Mouse (Mus musculus) lung, postnatal 14 days (tissue): ENCODE data around the gene Galnt4.

Experiments used
- DNase-seq: peaks from one replicate; pipeline ENCODE4 v3.0.0; 2021

The Galnt4 gene

GRCm38 (mm10) chr10:99107964-99108363, at the start of gene Galnt4:
Gene Galnt4, plus strand, starts transcription at chr10:99108159.
- peak; percentile 83 for DNase-seq

GRCm38 (mm10) chr10:99060588-99060987, 47.4 kb upstream of the Galnt4 start:
- DNase-seq = no peak

- DNase-seq = no peak
Observed at GRCm38 (mm10) chr10:99061418-99061817, 46.5 kb upstream of the Galnt4 start.

GRCm38 (mm10) chr10:99062546-99062945, 45.4 kb upstream of the Galnt4 start:
- DNase-seq = no peak

GRCm38 (mm10) chr10:99076113-99076895, 31.7 kb upstream of the Galnt4 start:
- no peak for DNase-seq

GRCm38 (mm10) chr10:99078621-99079020, 29.3 kb upstream of the Galnt4 start:
- no peak for DNase-seq

GRCm38 (mm10) chr10:99081569-99081990, 26.4 kb upstream of the Galnt4 start:
- no peak for DNase-seq

- DNase-seq = peak; percentile 39
Observed at GRCm38 (mm10) chr10:99083431-99084003, 24.4 kb upstream of the Galnt4 start.

- peak; percentile 96 for DNase-seq
Observed at GRCm38 (mm10) chr10:99084397-99085239, 23.3 kb upstream of the Galnt4 start.

GRCm38 (mm10) chr10:99085240-99085587, 22.7 kb upstream of the Galnt4 start:
- DNase-seq = no peak

GRCm38 (mm10) chr10:99086029-99086428, 21.9 kb upstream of the Galnt4 start:
- no peak for DNase-seq

GRCm38 (mm10) chr10:99089906-99090305, 18.1 kb upstream of the Galnt4 start:
- no peak for DNase-seq

- DNase-seq = no peak
Observed at GRCm38 (mm10) chr10:99093364-99093763, 14.6 kb upstream of the Galnt4 start.

- DNase-seq = no peak
Observed at GRCm38 (mm10) chr10:99095114-99095513, 12.8 kb upstream of the Galnt4 start.

GRCm38 (mm10) chr10:99097374-99097773, 10.6 kb upstream of the Galnt4 start:
- DNase-seq = peak; percentile 72

- no peak for DNase-seq
Observed at GRCm38 (mm10) chr10:99105522-99105921, 2.4 kb upstream of the Galnt4 start.

- DNase-seq = no peak
Observed at GRCm38 (mm10) chr10:99106311-99106702, 1.7 kb upstream of the Galnt4 start.

GRCm38 (mm10) chr10:99106703-99107631, 992 bp upstream of the Galnt4 start, which contains the start of gene Poc1b:
Gene Poc1b, plus strand, starts transcription at chr10:99107036.
- peak; percentile 84 for DNase-seq

GRCm38 (mm10) chr10:99108431-99108982, 548 bp downstream of the Galnt4 start:
- no peak for DNase-seq

- DNase-seq = no peak
Observed at GRCm38 (mm10) chr10:99113533-99113932, 5.6 kb downstream of the Galnt4 start.

- no peak for DNase-seq
Observed at GRCm38 (mm10) chr10:99114295-99114694, 6.3 kb downstream of the Galnt4 start.
